ENCODE assay signal across 16 mouse cellular contexts in genomic region chr9:97051176-97051575, GRCm38 (mm10). TPM values are rescaled to one million over a fixed set of nuclear protein-coding genes. Genes with fewer than 3 reads are reported as not detected.
A peak's percentile ranks its signal among the peaks of the same experiment; 100 is the strongest.
DNase-seq lines count a peak whose midpoint lies in the region; ATAC-seq and TF ChIP-seq lines count a peak whose summit lies in the region.
"Had no signal": no experiment of that assay in that cellular context is flagged by ENCODE, and none has a peak within 500 bp of the region (broad histone marks: within the 10 kb centered on the region; RNA-seq: fewer than 3 reads in every experiment).

No protein-coding gene starts in this region.

- H3K27ac ChIP-seq in left cerebral cortex, adult 2 months, result no peak overlapping the region
- peak overlapping the region; percentile 50; the same call in 1 of the 2 replicates for H3K27ac ChIP-seq in forebrain, embryonic 16.5 days (ENCODE audit: low read length)
- H3K27ac ChIP-seq: limb, embryonic 13.5 days had no signal

- 0 out of 2 replicates have a peak overlapping the region, but pooled peaks have one; percentile 9 for H3K9ac ChIP-seq in forebrain, embryonic 16.5 days (replicated peaks; ENCODE audit: low read depth, low read length)
- H3K9ac ChIP-seq: limb, embryonic 13.5 days had no signal

- H3K36me3 ChIP-seq in forebrain, embryonic 16.5 days (ENCODE audit: control insufficient read depth, insufficient read depth), result no peaks in the 10 kb centered on the region
- H3K36me3 ChIP-seq: limb, embryonic 13.5 days had no signal

- WGBS in forebrain, embryonic 16.5 days, result 9% methylated on average over 8 of the region's 8 CpGs

- peaks cover 6% of the 10 kb centered on the region for H3K4me1 ChIP-seq in forebrain, embryonic 16.5 days (replicated peaks; ENCODE audit: control insufficient read depth, insufficient read depth, low read length)

- no peak overlapping the region for H3K4me3 ChIP-seq in left cerebral cortex, adult 2 months
- H3K4me3 ChIP-seq in forebrain, embryonic 16.5 days (replicated peaks; ENCODE audit: low read length), result no peak overlapping the region
- H3K4me3 ChIP-seq: limb, embryonic 13.5 days had no signal

- TF ChIP-seq CTCF in left cerebral cortex, adult 2 months (IDR thresholded peaks at IDR 0.05), result no peak

- peak; percentile 80 for DNase-seq in left cerebral cortex, postnatal 4 days
- DNase-seq in left cerebral cortex, adult 2 months (ENCODE audit: extremely low spot score in 1 of 2, low spot score in 2 of 2), result no peak
- peak; percentile 76 for DNase-seq in mesoderm, embryonic 11.5 days (ENCODE audit: low read depth, low spot score)
- DNase-seq in retina, embryonic 14.5 days (ENCODE audit: low spot score), result peak; percentile 74
- DNase-seq in T-cell, adult 2 months (ENCODE audit: low spot score), result no peak
- DNase-seq in frontal cortex, postnatal 10 days (ENCODE audit: low spot score in 2 of 2), result no peak
- no peak for DNase-seq in lung, postnatal 25 days (ENCODE audit: low spot score)
- DNase-seq: adrenal gland, postnatal 14 days; cerebellum, adult 18-20 months; heart, adult 18-20 months; kidney, postnatal 25 days; lung, postnatal 14 days had no signal

- no peak overlapping the region for H3K4me2 ChIP-seq in forebrain, embryonic 16.5 days (ENCODE audit: low read length)
- H3K4me2 ChIP-seq: limb, embryonic 13.5 days had no signal

- peak; percentile 83 for ATAC-seq in forebrain, embryonic 16.5 days
- ATAC-seq: inflammation-experienced regulatory T-cells, adult 6 months had no signal

- no peaks in the 10 kb centered on the region for H3K9me3 ChIP-seq in forebrain, embryonic 16.5 days (ENCODE audit: control insufficient read depth, low read length)

- intact Hi-C loops in left cerebral cortex, postnatal 4 days (cut with DNase I), result no loop called here
- intact Hi-C loops in left cerebral cortex, adult 2 months (cut with DNase I), result loop anchor here (5.0 kb wide), 1 partner anchor 124 kb away; no protein-coding TSS in a partner anchor

- H3K27me3 ChIP-seq in forebrain, embryonic 16.5 days (replicated peaks; ENCODE audit: control insufficient read depth, insufficient read depth, low read length), result no peaks in the 10 kb centered on the region

RNA-seq across cellular contexts. Expression of gene Spsb4, which starts 32.5 kb away (rescaled TPM):
- 10 to 100 TPM; 20.2 to 20.6 TPM for total RNA-seq in left cerebral cortex, postnatal 4 days (2021)
- 1 to 10 TPM; 5.2 to 5.6 TPM for total RNA-seq in left cerebral cortex, adult 2 months (2021)
- 20.9 and 23.4 TPM in 2 replicates for polyA plus RNA-seq in forebrain, embryonic 16.5 days (2015; fragmentation: Nextera tagmentation; extraction: Ambion mirVana)
- total RNA-seq: neutrophil, adult 5-6 weeks had no signal

RNA-seq across cellular contexts. Expression of gene Slc25a36, which starts 59.8 kb away (rescaled TPM):
- total RNA-seq in left cerebral cortex, postnatal 4 days (2021), result 100 to 1,000 TPM; 108 to 115 TPM
- total RNA-seq in left cerebral cortex, adult 2 months (2021), result 10 to 100 TPM; 78.6 to 79.4 TPM
- polyA plus RNA-seq in forebrain, embryonic 16.5 days (2015; fragmentation: Nextera tagmentation; extraction: Ambion mirVana), result 77.5 and 82.5 TPM in 2 replicates

Comparison
In these comparisons a context has a peak if more than half of its experiments do, and no peak if none do; other contexts are left out.
1. DNase-seq: peak in left cerebral cortex, postnatal 4 days (single experiment), mesoderm, embryonic 11.5 days (single experiment) and retina, embryonic 14.5 days (single experiment); none in left cerebral cortex, adult 2 months (0 of 2), T-cell, adult 2 months (single experiment), frontal cortex, postnatal 10 days (0 of 2) and lung, postnatal 25 days (single experiment).